Mouse (Mus musculus) forelimb bud, embryonic 11.5 days (tissue): ENCODE measurements around the gene Ckmt2.

Source experiments
- DNase-seq: peaks from one replicate; pipeline ENCODE4 v3.0.0-alpha.2; 2012; ENCODE audit warnings: low read depth, low spot score

The Ckmt2 gene

DNA sequence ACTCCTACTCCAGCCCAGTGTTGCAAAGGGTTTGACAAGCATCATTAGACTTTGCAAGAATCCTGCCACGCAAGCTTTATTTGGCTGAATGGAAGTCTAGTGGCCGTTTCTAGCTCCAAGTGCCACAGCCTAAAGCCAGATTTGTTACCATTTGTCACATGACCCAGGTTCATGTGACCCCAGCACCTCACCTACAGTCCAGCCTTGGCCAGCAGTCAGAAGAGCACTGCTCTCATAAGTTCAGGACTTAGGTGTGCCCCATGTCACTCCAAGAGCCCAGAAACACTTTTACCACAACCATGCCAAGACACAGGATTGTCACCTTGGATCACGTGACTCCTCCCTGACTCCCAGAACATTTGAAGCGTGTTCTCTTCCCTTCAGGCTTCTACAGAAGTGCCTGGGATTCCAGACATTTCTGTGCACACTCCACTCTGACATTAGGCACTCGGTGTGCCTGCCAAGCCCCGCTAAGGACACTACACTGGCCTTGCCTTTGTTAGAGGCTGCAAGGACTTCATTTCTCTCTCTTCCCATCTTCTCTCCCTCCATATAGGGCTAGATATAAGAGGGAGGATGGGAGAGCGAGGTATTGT, 2.9 kb downstream of the Ckmt2 start:
- no peak for DNase-seq

DNA sequence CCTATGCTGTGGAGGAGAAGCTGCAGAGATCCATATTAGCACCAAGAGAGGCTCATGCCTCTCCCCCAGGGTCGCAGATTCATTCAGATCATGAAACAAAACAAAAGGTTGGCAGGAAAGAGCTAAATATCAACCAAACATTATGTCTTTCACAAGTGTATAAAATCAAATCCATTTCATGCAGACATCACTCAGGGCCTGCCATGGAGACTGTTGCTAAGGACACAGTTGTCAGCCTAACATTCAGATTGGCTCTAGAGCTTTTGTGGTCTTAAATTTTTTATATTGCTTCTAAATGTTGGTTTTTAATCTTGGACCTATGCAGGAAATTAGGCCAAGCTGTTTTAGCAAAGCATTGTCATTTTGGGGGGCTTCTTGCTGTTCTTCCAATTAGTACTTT, 8.1 kb downstream of the Ckmt2 start:
- no peak for DNase-seq

DNA sequence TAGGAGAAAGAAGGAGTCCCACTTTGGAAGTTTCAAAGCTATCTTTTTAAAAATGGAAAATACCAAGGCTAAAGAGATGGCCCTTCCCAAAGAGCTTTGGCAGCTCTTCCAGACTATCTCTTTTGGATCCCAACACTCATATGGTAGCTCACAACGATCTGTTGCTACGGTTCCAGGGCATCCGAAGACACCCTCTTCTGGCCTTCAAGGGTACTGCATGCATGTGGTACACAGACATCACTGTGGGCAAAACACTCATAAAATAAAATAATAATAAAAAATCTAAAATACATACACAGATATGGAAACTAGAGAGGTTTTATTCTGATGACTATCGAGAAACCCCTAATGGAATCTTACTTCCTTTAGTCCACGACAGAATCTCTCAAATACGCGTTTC, 17.9 kb downstream of the Ckmt2 start:
- no peak for DNase-seq

DNA sequence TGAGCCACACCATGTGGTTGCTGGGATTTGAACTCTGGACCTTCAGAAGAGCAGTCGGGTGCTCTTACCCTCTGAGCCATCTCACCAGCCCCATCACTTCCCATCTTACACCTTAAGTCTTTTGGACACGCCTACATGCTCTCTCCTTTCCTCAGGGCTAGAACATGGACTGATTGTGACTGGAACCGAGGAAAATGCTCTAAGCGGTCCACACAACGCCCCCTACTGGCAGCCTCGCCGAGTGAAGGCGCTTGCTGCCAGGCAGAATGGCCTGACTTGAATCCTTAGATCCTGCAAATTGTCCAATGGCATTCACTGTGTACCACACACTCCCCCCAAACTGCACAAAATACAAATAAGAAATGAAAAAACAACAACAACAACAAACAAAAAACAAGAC, 19.3 kb downstream of the Ckmt2 start:
- DNase-seq = no peak

DNA sequence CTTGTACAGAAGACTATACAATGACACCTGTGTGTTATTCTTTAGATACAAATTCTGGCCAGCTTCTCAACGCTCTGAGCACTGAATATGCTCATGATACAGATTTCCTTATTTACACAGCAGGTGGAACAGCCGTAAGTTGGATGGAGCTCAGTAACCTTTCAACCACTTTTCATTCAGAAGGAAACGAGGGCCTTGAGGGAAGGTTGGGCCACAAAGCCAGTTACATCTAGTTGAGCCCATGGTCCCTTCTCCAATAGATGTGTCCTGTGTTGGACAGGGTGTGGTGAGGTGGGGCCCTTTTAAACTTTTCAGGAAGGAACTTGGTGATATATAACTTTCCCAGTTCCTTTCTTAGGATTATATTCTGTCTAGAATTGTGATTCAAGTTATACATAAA, 22.3 kb downstream of the Ckmt2 start:
- no peak for DNase-seq

DNA sequence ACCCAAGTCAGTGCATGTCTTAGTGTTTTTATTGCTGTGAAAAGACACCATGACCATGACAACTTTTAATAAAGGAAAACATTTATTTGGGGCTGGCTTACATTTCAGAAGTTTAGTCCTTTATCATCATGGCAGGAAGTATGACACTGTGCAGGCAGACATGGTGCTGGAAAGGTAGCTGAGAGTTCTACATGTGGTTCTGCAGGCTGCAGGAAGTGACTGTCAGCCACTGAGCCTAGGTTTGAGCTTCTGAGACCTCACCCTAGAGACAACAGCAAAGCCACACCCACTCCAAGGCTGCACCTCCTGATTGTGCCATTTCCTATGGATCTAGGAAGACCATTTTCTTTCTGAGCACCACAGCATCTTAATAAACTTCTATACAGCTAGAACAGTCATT, 48.8 kb downstream of the Ckmt2 start:
- DNase-seq = no peak

DNA sequence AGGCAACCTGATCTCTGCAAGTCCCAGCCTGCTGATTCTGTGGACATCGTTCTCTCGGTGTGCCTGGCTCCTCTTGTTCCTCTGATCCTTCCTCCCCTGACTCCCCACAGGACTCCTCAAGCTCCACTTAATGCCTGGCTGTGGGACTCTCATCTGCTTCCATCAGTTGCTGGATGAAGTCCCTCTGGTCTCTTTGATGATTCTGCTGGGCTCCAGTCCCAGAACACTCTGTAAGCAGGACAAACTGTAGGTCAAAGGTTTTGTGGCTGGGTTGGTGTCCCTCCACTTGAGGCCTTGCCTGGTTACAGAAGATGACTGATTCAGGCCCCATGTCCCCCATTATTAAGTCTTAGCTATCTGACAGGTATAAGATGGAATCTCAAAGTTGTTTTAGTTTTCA, 50.6 kb downstream of the Ckmt2 start:
- no peak for DNase-seq

DNA sequence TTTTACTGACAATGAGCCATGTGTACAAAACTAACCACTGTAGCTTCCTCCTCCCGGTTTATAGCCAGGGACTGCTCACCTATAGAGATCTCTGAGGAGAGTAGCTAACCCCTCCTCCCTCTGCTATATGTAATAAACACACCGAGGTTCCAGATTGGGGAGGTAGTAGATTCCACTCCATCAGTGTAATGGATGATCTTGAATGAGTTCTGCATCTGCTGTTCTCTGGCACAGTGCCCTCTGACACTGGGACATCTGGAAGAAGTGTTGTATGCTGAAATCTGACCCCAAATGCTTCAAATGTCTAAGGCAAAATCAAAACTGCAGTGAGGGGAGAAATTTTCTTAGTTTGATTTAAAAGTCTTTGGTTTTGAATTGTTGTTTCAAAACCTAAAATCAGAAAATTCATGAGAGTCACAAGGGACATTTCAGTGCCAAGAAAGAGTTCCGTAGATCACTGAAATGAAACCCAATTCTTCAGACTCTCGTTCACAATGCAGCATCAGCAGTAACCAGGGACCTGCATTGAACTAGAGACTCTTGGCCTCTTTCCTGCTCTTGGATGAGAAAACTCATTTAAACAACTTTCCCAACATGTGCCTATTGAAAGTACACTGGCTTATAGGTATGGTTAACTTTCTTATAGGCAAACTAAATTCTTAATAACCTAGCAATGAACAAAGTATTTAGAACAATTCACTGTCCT, 51.7 kb downstream of the Ckmt2 start:
- DNase-seq = peak; percentile 48

DNA sequence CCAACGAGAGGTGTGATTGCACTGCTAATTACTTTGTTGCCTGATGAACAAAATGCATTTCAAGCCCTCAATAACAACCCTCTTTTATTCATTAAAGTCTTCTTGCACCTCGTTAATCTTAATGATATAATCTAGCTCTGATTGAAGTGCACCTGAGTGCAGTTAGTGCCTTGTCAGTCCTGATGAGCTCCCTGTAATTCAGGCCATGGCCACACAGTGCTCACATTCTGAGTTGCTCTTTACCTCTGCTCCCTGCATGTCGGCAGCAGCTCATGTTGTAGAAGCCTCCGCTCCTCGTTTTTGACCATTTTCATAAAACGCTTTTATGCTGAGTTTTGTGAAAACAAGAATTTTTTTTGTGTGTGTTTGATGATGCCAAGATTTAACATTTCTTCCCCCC, 53.0 kb downstream of the Ckmt2 start:
- no peak for DNase-seq

DNA sequence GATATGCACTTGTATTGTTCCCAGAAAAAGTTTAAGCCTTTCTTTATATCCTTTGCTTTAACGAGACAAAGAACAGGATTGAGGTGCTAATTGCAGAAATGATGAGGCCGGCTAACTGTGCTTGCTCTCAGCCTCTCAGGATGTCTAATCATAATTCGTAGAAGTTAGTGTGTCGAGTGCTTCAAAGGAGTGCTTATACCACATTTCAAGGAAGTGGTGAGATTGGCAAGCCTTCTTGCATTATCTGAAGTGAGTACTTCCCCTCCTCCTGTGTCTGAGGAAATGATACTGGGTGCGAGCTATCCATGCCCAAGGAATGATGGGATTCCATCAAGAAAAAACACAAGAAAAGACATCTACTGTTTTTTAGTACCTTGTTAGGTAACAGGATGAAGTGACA, 62.0 kb downstream of the Ckmt2 start:
- no peak for DNase-seq

DNA sequence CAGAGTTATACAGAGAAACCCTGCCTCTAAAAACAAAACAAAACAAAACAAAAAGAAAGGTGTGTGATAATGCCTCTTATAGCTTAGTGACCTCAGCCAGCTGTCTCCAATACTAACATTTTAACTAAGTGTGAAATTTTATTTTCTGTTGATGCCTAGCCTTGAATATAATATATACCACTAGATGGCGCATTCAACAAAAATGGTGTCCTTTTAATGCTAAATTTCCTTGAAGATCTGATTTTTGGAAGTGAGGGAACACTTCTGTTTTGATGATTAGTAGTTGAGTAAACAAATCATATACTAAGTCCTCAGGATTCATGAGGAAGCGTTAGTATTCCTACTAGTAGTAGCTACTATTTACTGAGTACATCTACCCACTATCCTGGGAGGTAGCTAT, 67.2 kb downstream of the Ckmt2 start:
- no peak for DNase-seq

DNA sequence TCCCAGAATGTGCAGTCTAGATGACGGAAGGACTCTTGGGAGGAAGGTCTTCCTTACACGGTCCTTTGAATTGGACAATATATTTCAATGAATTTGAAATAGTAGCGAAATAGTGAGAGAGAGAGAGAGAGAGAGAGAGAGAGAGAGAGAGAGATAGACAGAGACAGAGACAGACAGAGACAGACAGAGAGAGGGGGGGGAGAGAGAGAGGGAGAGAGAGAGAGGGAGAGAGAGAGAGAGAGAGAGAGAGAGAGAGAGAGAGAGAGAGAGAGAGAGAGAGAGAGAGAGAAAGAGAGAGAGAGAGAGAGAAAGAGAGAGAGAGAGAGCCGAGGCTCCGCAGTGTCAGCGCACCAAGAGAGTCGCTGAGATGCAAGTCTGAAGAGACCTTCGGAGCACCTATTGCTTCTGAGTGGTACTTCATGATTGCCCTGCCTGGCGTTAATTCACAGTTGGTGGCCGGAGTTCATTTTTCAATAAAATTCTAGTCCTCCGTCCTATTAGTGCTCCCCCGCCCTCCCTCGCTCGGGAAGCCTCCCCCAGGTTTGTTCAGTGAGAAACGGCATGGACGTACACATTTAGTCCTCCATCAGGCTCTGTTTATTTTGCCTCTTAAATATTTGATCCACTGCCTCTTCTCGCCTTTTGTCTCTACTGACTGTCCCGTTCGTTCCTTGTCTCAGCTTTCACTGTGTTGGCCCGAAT, 68.7 kb downstream of the Ckmt2 start:
- DNase-seq = no peak

DNA sequence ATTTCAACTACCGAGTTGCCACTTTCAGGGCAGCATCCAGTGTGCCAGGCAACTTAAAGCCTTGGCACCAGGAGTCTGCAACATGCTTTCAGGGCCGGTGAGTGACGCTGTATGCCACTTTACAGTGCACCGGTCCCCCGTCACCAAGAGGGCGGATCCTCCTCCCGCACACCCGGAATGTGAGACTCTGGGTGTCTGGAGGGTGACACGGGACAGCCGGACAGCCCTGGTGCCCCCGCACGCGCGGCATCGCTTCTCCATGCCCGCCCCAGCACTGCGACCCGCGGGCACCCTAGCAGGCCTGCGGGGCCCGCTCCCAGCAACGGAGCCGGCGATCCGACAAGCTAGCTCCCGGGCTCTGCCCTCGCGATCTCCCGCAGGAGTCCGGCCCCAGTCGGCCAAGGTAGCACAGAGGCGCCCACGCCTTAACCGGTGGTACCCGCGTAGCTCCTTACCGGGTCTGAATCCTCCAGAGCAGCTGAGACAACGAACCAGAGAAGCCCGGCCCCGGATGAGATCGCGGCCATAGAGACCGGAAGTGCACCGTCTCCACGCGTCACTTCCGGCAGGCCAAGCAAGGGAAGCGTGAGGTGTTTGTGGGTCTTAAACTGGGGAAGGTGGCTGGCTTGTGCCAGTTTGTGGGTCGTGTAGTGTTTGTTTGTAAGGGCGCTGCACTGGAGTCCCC, 69.4 kb downstream of the Ckmt2 start, which contains the start of gene Zcchc9:
TSS of gene Zcchc9 (minus strand) at position 551 of the 685 bp plus-strand sequence.
- peak; percentile 88 for DNase-seq
